In the genomic region with DNA sequence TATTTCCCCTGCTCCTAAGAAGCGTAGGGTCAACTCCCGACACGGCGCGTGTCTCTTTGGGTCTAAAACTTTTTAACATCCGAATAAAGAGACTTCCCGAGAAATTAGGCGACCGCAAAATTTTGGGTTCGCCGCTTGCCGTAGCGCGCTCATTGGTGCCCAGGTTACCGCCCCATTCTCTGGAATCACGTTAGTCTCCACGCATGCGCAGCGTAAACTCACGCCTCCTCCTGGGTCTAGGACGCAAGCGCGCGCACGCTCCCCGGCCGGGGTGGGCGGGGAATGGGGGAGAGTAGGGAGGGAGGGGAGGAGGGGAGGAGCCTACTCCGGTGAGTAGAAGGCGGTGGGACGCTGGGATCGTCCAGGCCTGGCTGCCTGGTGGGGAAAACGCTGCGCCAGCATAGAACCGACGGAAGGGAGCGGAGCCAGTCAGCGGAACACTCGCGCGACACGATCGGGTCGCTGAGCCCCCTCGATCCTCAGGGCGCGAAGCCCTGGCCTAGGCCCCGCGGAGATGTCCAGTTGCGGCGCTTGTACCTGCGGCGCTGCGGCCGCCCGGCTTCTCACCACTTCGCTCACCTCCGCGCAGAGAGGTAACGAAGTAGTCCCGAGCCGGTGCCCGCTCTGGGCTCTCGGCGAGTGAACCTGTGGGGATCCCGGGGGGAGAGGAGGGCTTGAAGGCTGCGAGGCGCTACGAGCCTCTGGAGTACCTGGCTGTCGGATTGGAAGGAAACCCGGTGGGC, we compare ENCODE assay signal across 8 mouse cellular contexts. TPM values are rescaled to one million over a fixed set of nuclear protein-coding genes. Genes with fewer than 3 reads are reported as not detected.
A peak's percentile ranks its signal among the peaks of the same experiment; 100 is the strongest.
DNase-seq lines count a peak whose midpoint lies in the region; ATAC-seq lines count a peak whose summit lies in the region.

Gene Clpx (plus strand): TSS at position 288 of the 743 bp plus-strand sequence.

- H3K27me3 ChIP-seq in heart, embryonic 14.5 days (ENCODE audit: control insufficient read depth, insufficient read depth, low read length): no peaks in the 10 kb centered on the region
- H3K27me3 ChIP-seq in liver, embryonic 13.5 days: no peaks in the 10 kb centered on the region
- H3K27me3 ChIP-seq in stomach, embryonic 16.5 days (ENCODE audit: control insufficient read depth, insufficient read depth, low read length): no peaks in the 10 kb centered on the region

- no peaks in the 10 kb centered on the region for H3K9me3 ChIP-seq in heart, embryonic 14.5 days (ENCODE audit: control insufficient read depth, low read length)
- no peaks in the 10 kb centered on the region for H3K9me3 ChIP-seq in liver, embryonic 13.5 days (replicated peaks)
- H3K9me3 ChIP-seq in stomach, embryonic 16.5 days (replicated peaks; ENCODE audit: control insufficient read depth, low read length): no peaks in the 10 kb centered on the region

- peaks cover 14% of the 10 kb centered on the region for H3K36me3 ChIP-seq in heart, embryonic 14.5 days (ENCODE audit: control insufficient read depth, insufficient read depth, low read length)
- H3K36me3 ChIP-seq in liver, embryonic 13.5 days: peaks cover 10% of the 10 kb centered on the region
- H3K36me3 ChIP-seq in stomach, embryonic 16.5 days (ENCODE audit: control insufficient read depth, insufficient read depth, low read length): 0 out of 2 replicates have a peak, but pooled peaks cover 4% of the 10 kb centered on the region

- under 1% methylated on average over 69 of the region's 71 CpGs for WGBS in heart, embryonic 14.5 days
- under 1% methylated on average over 71 of the region's 71 CpGs for WGBS in liver, embryonic 13.5 days (ENCODE audit: insufficient replicate concordance)
- under 1% methylated on average over 71 of the region's 71 CpGs for WGBS in stomach, embryonic 16.5 days

- peak; percentile 83 for ATAC-seq in CD4-positive, CD25-positive, alpha-beta regulatory T cell, adult 4 months
- peak; percentile 97 for ATAC-seq in heart, embryonic 14.5 days (ENCODE audit: insufficient number of reproducible peaks, insufficient read depth, low FRiP score, low read depth)
- peak; percentile 98 for ATAC-seq in liver, embryonic 13.5 days (ENCODE audit: low read depth)
- peak; percentile 96 for ATAC-seq in stomach, embryonic 16.5 days (ENCODE audit: insufficient read depth, low FRiP score)

- DNase-seq in c-Kit-negative CD71-positive TER-119-positive erythroid progenitor cells, embryonic 14.5 days (ENCODE audit: low read depth, low spot score): peak; percentile 100
- peak; percentile 93 for DNase-seq in fibroblast of lung, adult 2 months (ENCODE audit: low read depth)
- DNase-seq in kidney, postnatal 14 days: peak; percentile 99
- peak; percentile 96 for DNase-seq in liver, embryonic 13.5 days
- DNase-seq in neural tube, embryonic 10.5 days (ENCODE audit: extremely low spot score, low spot score): peak; percentile 99

- peak within 1 kb of the TSS; percentile 88 for H3K4me2 ChIP-seq in heart, embryonic 14.5 days (ENCODE audit: low read length)
- peak within 1 kb of the TSS; percentile 88 for H3K4me2 ChIP-seq in liver, embryonic 13.5 days
- peak within 1 kb of the TSS; percentile 84 for H3K4me2 ChIP-seq in stomach, embryonic 16.5 days (ENCODE audit: low read depth, low read length)

- H3K9ac ChIP-seq in heart, embryonic 14.5 days (ENCODE audit: low read length): peak within 1 kb of the TSS; percentile 97
- H3K9ac ChIP-seq in liver, embryonic 13.5 days: peak within 1 kb of the TSS; percentile 98
- peak within 1 kb of the TSS; percentile 97 for H3K9ac ChIP-seq in stomach, embryonic 16.5 days (ENCODE audit: low read length)

- H3K27ac ChIP-seq in heart, embryonic 14.5 days (replicated peaks in 1 of 2; ENCODE audit: control insufficient read depth in 1 of 2, insufficient read depth in 1 of 2, low read depth in 2 of 2, low read length in 2 of 2): peak within 1 kb of the TSS; percentile 87 to 91
- H3K27ac ChIP-seq in liver, embryonic 13.5 days: peak within 1 kb of the TSS; percentile 88
- H3K27ac ChIP-seq in stomach, embryonic 16.5 days (ENCODE audit: low read length): peak within 1 kb of the TSS; percentile 88

- H3K4me1 ChIP-seq in heart, embryonic 14.5 days (ENCODE audit: control insufficient read depth in 2 of 2, insufficient read depth in 2 of 2, low read length in 2 of 2): peaks cover 2 to 18% of the 10 kb centered on the region in 2 experiments; a peak in 2 of 4 replicates
- H3K4me1 ChIP-seq in liver, embryonic 13.5 days (replicated peaks): peaks cover 34% of the 10 kb centered on the region
- peaks cover 15% of the 10 kb centered on the region for H3K4me1 ChIP-seq in stomach, embryonic 16.5 days (ENCODE audit: control insufficient read depth, insufficient read depth, low read length)

- H3K4me3 ChIP-seq in heart, embryonic 14.5 days (ENCODE audit: control insufficient read depth in 1 of 2, insufficient read depth in 1 of 2, low read depth in 1 of 2, low read length in 2 of 2): peak within 1 kb of the TSS; percentile 95 to 96
- H3K4me3 ChIP-seq in liver, embryonic 13.5 days (replicated peaks): peak within 1 kb of the TSS; percentile 94
- peak within 1 kb of the TSS; percentile 97 for H3K4me3 ChIP-seq in stomach, embryonic 16.5 days (replicated peaks; ENCODE audit: low read length)

RNA-seq across cellular contexts. Expression of gene Clpx, which starts in this region (rescaled TPM):
- 10 to 100 TPM; 35.2 to 36.3 TPM for polyA plus RNA-seq in CD4-positive, CD25-positive, alpha-beta regulatory T cell, adult 4 months (2017; shearing (Covaris generic))
- 49.4 and 52.9 TPM in 2 replicates for polyA plus RNA-seq in heart, embryonic 14.5 days (2014; fragmentation: Nextera tagmentation; extraction: Ambion mirVana)
- 31.5 and 39.5 TPM in 2 replicates for polyA plus RNA-seq in liver, embryonic 13.5 days (2015; fragmentation: Nextera tagmentation; extraction: Ambion mirVana)
- 53.9 and 54.8 TPM in 2 replicates for polyA plus RNA-seq in stomach, embryonic 16.5 days (2015; fragmentation: Nextera tagmentation; extraction: Ambion mirVana)

Comparison
In these comparisons a context has a peak if more than half of its experiments do, and no peak if none do; other contexts are left out.
1. Peak in every context shown above with its lines: DNase-seq, ATAC-seq, H3K4me3 ChIP-seq and H3K27ac ChIP-seq.